Mouse (Mus musculus) thymus, postnatal 25 days (tissue): ENCODE data around the gene Clba1.

ENCODE experiments used
- DNase-seq: peaks from one replicate; pipeline ENCODE4 v3.0.0; 2022

Gene Clba1

DNA sequence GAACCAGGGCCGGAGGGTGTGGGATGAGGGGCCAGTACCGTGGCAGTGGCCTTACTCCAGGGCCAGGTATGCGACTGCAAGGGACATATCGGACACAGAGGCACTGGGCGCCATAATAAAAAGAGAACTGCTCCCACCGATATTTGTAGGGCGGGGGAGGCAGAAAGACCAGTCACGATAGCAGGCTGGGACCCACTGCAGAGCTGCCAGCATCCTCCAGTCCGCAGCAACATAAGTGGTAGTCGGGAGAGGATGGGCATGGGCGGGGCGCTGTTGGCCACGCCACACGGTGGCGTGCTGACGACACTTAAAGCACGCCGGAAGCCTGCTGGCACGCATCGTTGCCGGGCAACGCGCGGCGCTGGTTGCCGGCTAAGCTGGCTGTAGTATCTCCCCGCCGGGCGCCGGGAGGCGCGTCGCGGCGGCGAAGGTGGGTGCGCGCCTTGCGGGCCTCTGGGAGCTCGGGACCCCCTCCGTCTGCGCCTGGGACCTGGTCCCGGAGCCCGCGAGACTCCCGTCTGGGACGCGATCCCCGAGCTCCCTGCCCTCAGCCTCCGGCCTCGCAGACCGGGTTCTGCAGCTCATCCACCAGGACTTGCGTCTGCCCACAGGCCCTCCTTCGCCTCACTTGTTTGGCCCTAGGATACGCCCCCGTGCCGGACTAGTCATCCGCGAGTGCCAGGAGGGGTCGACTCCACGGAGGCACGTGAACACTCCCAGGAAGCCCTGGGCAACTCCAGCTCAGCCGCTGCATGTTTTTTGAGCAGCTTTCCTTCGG, at the start of gene Clba1:
Gene Clba1 (plus strand): TSS at position 351 of the 778 bp plus-strand sequence.
- DNase-seq = peak; percentile 89

DNA sequence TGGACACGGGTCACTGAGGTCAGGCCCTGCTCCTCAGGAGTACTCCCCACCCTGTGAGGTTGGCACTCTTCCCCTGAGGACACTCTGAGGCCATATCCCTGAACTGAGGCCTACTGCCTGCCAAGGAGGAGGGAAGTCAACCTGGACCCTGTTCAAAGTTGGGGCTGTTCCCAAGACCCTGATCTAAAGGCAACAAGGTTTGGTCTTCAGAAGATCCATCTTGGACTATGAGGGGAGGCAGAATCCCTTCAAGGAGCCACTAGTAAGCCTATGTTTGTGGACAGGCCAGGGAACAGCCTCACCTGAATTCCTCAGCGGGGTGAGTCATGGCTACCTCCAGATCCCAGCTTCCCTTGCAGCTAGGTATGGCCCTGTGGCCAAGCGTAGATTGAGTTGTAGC, 49.3 kb upstream of the Clba1 start:
- no peak for DNase-seq

DNA sequence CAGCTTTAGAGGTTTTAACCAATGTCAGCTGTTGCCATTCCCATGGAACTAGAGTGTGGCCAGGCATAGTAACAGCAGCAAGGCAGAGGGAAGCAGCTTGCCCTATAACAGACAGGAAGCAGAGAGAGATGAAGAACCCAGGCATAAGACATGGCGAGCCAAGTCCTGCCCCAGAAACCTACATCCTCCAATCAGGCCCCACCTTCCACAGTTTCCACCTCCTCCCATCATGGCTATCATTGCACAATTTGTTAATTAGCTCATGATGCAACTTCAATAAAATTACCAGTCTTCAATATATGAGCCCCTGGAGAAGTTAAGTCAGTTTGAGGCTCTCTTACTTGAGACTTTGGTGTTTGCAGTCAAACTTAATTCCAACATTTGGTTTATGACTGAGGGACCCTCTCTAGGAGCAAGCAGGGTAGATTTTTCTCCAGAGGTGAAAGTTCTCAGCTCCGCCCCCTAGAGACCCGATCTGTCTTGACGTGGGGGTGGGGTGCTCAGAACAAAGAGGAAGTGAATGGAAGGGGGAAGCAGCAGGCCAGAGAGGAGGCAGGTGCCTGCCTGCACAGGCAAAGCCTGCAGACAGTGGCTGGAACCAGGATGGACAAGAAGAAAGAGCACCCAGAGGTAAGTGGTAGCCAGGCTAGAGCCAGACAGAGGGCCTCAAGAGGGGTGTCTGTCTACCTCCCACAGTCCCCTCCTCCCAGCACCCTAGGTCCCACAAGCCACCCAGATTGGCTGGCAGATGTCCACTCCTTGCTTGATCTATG, 48.4 kb upstream of the Clba1 start, which contains the start of gene Pld4:
Gene Pld4 (plus strand): TSS at position 502 of the 773 bp plus-strand sequence.
- DNase-seq = peak; percentile 45

DNA sequence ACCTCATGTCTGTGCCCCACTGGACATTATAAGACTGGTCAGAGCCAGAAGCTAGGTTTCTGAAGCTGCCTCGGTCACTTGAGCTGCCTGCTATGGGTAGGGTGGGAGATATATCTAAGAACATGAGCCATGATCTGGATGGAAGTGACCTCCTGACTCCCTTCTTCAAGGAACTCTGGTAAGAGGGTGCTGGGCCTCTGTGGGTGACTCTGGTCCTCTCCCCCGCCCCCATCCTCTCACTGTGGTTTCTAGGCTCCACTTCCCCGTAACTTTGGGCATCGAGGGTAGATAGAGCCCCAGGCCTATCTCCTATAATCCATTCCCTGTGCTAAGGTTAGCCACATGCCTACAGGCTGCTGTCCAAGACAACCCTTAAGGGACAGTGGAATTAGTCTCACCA, 47.3 kb upstream of the Clba1 start:
- DNase-seq = no peak

DNA sequence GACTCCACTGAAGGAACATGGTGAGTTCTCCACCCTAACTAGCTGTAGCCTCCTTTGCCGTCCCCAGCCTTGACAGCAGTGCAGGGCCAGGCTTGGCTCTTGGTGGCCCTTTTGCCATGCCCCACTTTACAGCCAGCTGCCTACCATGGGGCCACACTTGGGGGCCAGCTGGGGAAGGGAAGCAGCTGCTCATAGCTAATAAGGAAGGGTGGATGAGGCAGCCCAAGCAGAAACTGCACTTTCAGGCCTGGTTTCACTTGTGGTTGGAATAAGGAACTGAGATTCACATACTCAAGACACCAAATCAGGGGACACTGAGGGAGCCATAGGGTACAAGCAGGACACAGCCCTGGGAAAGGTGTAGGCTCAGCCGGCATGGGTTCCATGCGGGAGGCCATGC, 46.7 kb upstream of the Clba1 start:
- no peak for DNase-seq

DNA sequence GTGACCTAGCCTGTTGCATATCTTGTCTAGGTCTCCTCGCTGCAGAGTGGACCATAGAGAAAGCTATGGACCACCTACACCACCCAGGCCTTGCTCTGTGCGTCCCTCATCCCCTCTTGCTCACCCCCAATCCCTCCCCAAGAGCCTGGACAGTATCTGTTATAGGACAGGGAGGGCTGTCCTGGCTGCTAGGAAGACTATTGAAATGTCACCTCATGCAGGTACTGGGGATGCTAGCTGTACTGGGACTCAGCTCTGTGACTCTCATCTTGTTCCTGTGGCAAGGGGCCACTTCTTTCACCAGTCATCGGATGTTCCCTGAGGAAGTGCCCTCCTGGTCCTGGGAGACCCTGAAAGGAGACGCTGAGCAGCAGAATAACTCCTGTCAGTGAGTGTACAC, 45.6 kb upstream of the Clba1 start:
- no peak for DNase-seq

DNA sequence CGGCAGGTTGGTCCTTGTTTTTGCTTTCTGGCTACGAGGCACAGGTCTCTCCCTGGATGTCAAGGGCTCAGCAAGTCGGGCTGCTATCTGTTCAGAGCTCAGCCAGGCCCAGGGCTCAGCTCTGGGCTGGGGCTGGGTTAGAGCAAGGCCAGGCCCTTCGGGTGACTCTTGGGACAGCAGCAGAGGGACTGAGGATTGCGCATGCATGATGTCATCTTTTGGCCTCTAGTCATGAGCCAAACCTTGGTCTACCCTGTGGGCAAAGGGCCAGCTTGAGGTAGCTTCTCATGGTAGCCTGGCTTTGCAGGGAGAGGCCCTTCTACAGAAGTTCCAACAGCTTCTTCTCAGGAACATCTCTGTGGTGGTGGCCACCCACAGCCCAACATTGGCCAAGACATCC, 44.6 kb upstream of the Clba1 start:
- DNase-seq = no peak

DNA sequence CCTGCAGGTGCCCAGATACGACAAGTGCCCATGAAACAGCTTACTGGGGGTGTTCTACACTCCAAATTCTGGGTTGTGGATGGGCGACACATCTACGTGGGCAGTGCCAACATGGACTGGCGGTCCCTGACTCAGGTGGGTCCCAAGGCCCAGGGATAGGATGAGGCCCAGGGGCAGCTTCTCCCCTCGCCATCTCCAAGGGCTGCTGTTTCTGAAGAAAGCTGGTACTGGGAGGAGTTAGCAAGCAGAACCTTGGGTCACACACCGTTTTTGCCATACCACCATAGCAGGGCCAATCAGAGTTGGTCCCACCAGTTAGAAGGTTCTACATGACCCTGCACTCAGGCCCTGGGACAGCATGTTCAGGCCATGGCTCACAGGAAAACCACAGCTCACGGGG, 43.7 kb upstream of the Clba1 start:
- no peak for DNase-seq

DNA sequence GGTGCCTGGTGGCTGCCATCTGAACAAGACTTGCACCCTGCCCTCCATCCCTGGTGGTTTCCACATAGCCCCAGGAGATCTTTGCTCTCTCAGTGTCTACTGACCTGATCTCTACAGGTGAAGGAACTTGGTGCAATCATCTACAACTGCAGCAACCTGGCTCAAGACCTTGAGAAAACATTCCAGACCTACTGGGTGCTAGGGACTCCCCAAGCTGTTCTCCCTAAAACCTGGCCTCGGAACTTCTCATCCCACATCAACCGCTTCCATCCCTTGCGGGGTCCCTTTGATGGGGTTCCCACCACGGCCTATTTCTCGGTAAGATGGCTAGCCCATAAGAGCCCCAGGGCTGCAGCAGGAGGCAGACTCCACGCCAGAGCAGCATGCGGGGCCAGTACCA, 42.2 kb upstream of the Clba1 start:
- DNase-seq = no peak

DNA sequence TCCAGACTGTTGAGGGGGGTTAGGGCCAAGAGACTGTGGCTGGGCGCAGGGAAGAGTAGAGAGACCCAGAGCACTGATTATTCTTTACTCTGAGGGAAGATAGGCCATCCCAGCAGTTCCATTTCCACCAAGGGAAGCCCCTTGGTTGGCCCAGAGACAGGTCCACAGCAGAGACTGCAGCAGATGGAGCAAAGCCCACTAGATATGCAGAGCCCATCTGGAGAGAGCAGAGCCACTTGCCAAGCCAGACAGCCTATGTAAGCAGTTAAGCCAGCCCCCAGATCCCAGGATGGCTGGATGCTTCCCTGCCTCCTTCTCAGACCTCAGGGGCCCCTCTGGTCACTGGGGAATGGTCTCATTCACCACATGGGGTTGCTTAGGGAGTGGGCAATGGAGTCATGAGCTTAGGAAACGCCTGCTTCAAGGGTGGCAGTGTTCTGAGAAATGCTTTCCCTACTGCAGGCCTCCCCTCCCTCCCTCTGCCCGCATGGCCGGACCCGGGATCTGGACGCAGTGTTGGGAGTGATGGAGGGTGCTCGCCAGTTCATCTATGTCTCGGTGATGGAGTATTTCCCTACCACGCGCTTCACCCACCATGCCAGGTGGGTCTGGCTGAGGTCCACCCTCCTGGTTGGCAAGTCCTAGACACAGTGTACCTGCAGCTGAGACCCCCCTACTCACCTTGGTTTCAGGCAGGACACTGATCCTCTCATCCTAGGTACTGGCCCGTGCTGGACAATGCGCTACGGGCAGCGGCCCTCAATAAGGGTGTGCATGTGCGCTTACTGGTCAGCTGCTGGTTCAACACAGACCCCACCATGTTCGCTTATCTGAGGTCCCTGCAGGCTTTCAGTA, 41.5 kb upstream of the Clba1 start:
- no peak for DNase-seq

DNA sequence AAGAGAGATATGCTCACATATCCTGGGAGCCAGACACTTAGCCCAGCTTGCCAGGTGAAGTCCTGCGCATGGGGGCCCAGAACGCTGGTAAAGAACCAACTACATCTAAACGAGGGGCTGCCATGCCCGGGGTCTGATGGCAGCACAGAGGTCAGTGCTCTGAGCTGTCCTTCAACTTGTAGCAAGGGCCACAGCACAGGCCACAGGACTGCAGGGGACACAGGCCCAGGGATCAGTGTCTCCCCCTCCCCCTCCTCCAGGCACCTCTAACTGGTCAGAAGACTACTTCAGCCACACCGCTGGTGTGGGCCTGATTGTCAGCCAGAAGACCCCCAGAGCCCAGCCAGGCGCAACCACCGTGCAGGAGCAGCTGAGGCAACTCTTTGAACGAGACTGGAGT, 40.6 kb upstream of the Clba1 start:
- no peak for DNase-seq

DNA sequence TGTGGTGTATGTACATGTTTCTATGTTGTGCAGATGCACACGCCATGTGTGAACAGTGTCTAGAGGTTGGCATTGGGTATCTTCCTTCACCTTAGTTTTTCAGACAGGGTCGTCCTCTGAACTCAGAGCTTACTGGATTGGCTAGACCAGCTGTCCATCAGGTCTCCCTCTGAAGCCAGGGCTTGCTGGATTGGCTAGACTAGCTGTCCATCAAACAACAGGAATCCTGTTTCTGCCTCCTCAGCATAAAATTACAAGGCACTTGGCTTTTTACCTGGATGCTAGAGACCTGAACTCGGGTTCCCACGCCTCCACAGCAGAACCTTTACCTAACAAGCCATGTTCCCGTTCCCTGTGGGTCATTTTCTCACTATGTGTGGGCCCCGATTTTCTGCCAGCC, 39.7 kb upstream of the Clba1 start:
- no peak for DNase-seq

DNA sequence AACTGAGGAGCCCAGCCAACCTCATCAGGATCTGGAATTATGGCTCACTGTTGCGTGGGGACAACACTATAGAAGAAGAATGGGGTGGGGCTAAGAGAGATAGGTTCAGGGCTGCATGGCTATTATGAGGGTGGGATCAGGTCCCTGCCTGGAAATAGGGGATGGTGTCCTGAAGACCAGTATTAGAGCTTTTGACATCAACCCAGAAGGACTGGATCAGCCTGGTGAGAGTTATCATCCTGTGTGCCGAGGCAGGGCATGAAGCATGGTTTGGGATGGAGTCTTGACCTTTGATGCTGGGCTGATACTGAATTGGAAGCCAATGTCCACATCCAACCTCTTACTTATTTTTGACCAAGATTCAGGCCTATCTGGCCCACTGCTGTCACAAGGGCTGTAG, 39.0 kb upstream of the Clba1 start:
- DNase-seq = no peak

DNA sequence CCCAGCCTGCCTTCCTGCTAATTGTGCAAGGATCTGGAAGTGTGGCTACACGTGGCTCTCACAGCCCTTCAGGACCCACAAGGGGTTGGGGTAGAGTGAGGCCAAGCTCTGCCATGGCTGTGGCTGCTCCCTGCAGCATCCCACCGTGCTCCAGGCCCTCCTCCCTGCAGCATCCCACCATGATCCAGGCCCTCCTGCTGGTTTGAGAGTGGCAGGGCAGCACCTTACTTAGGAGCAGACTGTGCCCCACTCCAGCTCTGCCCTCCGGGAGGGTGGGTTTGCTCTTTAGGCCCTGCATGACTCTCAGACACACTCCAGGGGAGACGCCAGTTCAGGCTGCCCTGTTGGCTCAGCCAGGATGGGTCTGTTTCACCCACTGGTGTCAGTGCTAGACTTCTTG, 38.3 kb upstream of the Clba1 start:
- DNase-seq = no peak

DNA sequence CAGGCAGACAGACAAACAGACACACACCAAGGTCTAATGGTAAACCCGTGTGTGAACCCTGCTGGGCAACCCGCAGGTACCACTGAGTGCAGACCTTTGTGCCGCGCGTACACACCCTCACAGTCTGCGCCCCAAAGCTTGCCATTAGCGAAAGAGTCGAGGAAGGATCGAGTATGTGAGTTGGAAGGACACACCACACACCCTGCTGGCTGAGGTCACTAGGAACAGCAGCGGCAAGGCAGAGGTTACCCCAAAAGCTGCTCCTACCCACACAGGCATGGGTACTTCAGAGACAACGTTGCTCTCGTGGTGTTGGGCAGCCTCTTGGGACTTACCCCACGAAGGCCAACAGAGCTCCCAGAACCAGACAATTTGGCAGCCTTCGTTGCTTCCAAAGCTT, 36.4 kb upstream of the Clba1 start:
- DNase-seq = no peak

DNA sequence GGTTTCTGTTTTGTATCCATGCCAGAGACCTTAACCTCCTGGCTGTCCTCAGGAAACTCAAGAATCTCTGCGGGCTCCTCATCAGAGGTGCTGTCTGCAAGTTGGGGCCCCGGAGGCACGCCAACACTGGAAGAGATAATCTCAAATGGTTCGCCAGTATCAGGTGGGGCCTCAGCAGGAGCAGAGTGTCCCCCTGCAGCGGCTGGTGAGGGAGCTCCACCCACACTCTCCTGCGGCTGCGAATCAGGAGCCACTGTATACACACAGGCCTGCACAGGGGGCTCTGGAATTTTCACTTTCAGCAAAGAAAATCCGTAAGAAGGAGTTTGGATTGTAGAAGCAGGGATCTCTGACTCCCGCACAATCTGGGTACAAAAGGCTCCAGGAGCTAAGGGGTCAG, 35.4 kb upstream of the Clba1 start:
- no peak for DNase-seq

DNA sequence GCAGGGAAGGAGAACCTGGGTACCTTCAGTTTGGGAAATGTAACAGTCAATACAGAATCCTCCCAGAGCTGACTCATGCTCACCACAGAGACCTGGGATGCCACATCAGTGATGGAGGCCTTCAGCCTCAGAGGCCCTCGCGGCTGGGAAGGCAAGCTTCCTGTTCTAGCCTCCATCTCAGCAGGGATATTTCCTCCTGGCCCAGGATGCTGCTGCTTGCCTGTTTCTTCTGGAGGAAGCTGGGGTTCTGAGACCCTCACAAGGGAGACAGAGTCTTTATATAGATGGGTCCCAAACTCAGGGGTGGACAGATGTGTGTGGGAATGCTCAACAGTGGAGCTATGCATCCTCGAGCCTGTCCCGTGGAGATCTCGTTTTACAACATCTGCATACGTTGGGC, 34.7 kb upstream of the Clba1 start:
- DNase-seq = no peak

DNA sequence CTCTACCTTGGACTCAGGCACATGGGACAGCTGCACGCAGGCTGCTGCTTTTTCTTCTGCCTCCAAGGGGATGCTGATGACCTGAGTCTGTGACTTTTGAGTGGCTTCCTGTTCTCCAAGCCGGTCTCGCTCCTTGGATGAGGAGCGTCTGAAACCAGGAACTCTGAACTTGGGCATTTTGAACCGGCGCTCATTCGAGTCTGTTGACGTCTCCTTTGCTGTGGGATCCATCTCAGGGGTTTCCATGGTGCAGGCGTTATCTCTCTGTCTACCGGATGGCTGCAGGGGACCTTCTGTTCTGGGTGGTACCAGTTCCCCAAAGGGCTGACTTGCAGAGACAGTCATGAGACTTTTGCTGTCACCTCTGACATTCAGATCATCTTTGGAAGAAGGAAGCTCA, 34.3 kb upstream of the Clba1 start:
- no peak for DNase-seq

DNA sequence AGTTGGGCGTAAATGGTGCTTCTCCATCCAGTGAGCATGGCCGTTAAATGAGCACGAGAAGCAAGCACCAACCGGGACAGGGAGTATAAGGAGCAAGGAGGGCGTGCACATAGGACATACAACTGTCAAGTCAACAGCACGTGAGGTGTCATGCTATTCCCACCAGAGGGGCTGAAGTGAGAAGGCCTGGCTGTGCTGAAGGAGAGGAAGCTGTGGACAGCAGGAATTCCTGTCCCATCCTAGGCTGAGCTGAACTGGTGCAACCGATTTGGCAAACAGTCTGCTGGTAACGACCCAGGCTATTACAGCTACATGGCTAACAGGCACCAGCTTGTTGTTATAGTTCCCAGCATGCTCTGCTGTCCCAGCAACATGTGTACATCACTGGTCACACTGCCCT, 17.7 kb upstream of the Clba1 start:
- DNase-seq = no peak

DNA sequence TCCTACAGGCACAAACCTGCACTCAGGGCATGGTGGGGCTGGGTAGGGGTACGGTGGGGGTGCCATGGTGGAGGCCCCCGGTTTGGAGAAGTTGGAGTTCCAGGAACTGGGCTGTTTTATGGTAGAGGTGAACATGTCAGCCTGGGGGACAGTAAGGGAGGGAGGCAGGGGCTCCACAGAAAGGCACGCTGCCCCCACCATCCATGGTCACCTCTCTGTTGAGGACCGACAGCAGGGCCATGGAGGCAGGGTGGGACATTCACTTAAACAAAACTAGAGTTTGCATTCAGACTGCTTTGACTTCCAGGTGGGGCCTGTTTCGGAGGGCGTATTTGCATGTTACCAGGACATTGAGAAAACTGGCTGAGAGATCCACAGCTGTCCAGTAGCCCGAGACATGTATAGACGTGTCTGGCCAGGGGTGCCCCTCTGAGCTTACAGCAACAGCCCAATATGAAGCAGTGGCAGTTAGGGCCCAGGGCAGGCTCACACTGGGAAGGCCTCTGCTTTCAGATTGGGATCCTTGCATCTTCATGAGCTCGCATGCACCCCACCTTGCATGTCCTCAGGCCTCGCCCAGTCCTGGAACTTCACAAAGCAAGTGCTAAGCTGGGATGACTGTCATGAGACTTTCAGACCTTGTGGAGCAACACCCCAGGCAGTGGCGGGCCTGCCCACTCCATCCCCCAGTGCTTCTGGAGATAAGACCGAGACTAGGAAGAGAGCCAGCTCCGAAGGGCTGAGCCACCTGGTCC, 15.0 kb upstream of the Clba1 start:
- no peak for DNase-seq

DNA sequence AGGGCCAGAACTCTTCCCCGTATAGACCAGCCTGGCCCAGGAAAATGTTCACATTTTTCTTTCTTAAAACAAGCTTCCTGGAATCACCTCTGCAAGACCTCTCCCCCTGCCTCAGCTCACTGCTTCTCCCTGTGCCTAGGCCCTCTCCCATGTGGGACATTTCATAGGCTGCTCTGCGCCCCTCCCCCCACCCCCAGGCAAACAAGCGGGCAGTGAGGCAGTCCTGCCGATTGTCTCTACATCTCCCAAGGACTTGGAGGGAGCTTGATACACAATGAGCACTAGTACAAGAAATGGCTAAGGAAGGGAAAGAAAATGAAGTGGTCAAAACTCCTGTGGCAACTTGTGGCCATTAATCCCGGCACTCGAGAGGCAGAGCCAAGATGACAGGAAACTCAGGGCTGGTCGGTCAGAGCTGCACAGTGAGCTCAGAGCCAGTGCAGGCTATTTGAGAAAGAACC, 14.4 kb upstream of the Clba1 start:
- DNase-seq = no peak

DNA sequence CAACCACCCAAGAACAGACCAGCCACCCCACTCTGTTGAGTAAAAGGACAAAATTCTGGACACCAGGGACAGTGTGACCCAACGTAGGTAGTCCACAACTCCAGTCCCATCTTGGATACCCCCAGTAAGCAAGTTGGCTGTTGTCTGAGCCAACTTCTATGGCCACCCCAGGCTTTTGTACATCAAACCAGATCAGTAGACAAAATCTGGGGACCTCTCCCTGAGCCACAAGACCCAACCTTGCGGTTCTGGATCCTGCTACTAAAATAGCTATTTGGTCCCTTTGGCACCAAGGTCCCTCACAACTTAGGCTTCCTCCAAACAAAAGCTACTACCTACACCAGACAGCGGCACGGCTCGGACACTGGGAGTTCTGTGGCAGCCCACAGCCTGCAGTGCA, 13.7 kb upstream of the Clba1 start:
- DNase-seq = no peak
